Mouse (Mus musculus) lung, postnatal 0 days (tissue): ENCODE data around the gene Surf2. TPM values are rescaled to one million over a fixed set of nuclear protein-coding genes. Genes with fewer than 3 reads are reported as not detected.

Source experiments
- ATAC-seq: fragments of 200-750 bp; cut with Nextera tagmentation; 2 replicates; pipeline ENCODE4 v1.8.0; 2017; ENCODE audit warnings: moderate library complexity
- DNase-seq: peaks from one replicate; pipeline ENCODE4 v3.0.0-alpha.2; 2016; ENCODE audit warnings: low spot score
- H3K27ac ChIP-seq: fragments of 300-500 bp; sonication (generic); 2 replicates; pipeline ENCODE4 v1.5.1; 2014; ENCODE audit warnings: antibody characterized with exemption, mild to moderate bottlenecking, low read length, mixed read lengths
- H3K27me3 ChIP-seq: fragments of 300-500 bp; sonication (generic); replicated peaks from 2 replicates; pipeline ENCODE4 v1.6.1; 2014; ENCODE audit warnings: low read length, mixed read lengths; ENCODE audit not compliant: insufficient read depth
- H3K36me3 ChIP-seq: fragments of 300-500 bp; sonication (generic); 2 replicates; pipeline ENCODE4 v1.6.1; 2014; ENCODE audit warnings: low read length, mixed read lengths; ENCODE audit not compliant: insufficient read depth
- H3K4me1 ChIP-seq: fragments of 300-500 bp; sonication (generic); 2 replicates; pipeline ENCODE4 v1.6.1; 2014; ENCODE audit warnings: antibody characterized with exemption, low read depth, low read length, mixed read lengths; ENCODE audit not compliant: insufficient read depth
- H3K4me2 ChIP-seq: fragments of 300-500 bp; sonication (generic); replicated peaks from 2 replicates; pipeline ENCODE4 v1.6.1; 2014; ENCODE audit warnings: low read depth, mild to moderate bottlenecking, low read length, moderate library complexity, mixed read lengths
- H3K4me3 ChIP-seq: fragments of 300-500 bp; sonication (generic); 2 replicates; pipeline ENCODE4 v1.5.1; 2014; ENCODE audit warnings: low read depth, low read length
- H3K9ac ChIP-seq: fragments of 300-500 bp; sonication (generic); replicated peaks from 2 replicates; pipeline ENCODE4 v1.6.1; 2014; ENCODE audit warnings: low read depth, mild to moderate bottlenecking
- H3K9me3 ChIP-seq: fragments of 300-500 bp; sonication (generic); 2 replicates; pipeline ENCODE4 v1.6.1; 2016; ENCODE audit warnings: low read length, mixed read lengths
- CTCF ChIP-seq: IDR thresholded peaks from 2 replicates; pipeline ENCODE4 v1.5.1; 2016; ENCODE audit warnings: antibody characterized with exemption, mild to moderate bottlenecking
- EP300 ChIP-seq: IDR thresholded peaks from 2 replicates; pipeline ENCODE4 v1.6.1; 2016; ENCODE audit warnings: antibody characterized with exemption, mild to moderate bottlenecking, control low read depth
- WGBS: fragments of 180-500 bp; shearing (Covaris S2); extraction: QIAGEN DNeasy Blood & Tissue Kit; methylation state at CpG from one replicate; pipeline ENCODE4 v1.1.7; 2014; 5-methylcytosine and 5-hydroxymethylcytosine counted together
- polyA plus RNA-seq: library from polyadenylated mRNA; unstranded; fragments of >200 nt; fragmentation: Nextera tagmentation; extraction: Ambion mirVana; gene quantifications from 2 replicates; pipeline ENCODE4 v1.2.1, GENCODE M21; 2015

Gene Surf2
- polyA plus RNA-seq, 1 experiment from 2014 or later, result 23.0 TPM

DNA sequence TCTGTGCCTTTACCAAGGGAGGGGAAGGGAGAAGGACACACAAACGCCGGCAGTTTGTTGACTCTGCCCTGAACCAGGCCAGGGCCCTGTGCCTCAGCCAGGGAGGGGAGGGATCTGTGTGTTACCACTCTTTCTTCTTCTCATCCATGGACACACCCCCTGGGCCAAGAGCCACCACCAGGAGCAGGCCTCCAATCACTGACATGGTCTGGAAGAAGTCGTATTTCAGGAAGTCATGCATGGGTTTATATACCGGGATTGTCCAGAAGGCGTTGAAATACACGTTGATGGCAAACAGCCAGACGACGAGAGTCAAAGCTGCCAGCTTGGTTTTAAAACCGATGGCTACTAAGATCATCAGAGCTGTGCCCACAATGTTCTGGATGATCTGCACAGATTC is 5.6 kb downstream of the Surf2 start:
- H3K4me2 ChIP-seq, result no peak overlapping the region
- TF ChIP-seq CTCF, result no peak
- no peak for TF ChIP-seq EP300
- H3K36me3 ChIP-seq, result peaks cover 68% of the 10 kb centered on the region
- 43% methylated on average over 9 of the region's 9 CpGs for WGBS
- peak; percentile 40; the same call in 1 of the 2 replicates for ATAC-seq
- peaks cover 7% of the 10 kb centered on the region; the same call in 1 of the 2 replicates for H3K4me1 ChIP-seq
- DNase-seq, result peak; percentile 28
- H3K27me3 ChIP-seq, result no peaks in the 10 kb centered on the region
- no peak overlapping the region for H3K27ac ChIP-seq
- H3K9me3 ChIP-seq, result no peaks in the 10 kb centered on the region
- H3K4me3 ChIP-seq, result no peak overlapping the region
- no peak overlapping the region for H3K9ac ChIP-seq

DNA sequence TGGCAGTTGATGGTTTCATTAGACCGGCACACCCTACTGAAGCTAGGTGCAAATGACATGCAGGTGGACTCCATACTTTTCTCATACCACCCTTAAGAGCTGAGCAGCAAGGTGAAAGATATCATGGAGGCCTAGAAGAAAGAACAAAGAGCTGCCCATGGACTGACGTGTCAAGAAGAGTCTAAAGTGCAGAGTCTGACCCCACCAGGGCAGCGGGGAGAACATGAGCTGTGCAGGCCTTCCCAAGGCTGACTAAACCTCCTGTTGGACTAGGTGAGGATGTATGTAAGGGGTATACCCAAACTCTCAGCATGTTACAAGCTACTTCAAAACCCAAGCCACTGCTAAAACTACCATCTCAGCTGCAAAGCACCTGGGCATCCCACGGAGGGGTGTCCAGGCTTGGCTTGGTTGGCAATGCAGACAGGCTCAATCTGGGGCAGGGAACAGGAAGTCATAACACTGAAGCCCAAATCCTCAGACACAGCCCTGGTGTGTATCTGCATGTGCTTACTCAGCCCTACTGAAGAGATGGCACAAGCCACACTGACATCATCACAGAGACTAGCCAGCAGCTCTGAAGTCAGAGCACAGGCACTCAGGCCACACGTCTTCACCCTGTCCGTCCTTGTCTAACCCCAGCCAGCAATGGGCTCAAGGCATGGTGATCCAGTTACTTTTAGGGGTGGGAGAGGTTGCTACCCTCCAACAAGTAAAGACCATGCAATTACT is 11.7 kb downstream of the Surf2 start:
- peaks cover 33% of the 10 kb centered on the region for H3K36me3 ChIP-seq
- H3K4me2 ChIP-seq, result no peak overlapping the region
- no peak for ATAC-seq
- H3K9me3 ChIP-seq, result no peaks in the 10 kb centered on the region
- no peak overlapping the region for H3K27ac ChIP-seq
- no peak for DNase-seq
- H3K27me3 ChIP-seq, result no peaks in the 10 kb centered on the region
- H3K4me3 ChIP-seq, result no peak overlapping the region
- H3K4me1 ChIP-seq, result peaks cover 15% of the 10 kb centered on the region; the same call in 1 of the 2 replicates
- 87% methylated on average over 6 of the region's 6 CpGs for WGBS
- TF ChIP-seq CTCF (no peak), EP300 (no peak)
- H3K9ac ChIP-seq, result no peak overlapping the region

DNA sequence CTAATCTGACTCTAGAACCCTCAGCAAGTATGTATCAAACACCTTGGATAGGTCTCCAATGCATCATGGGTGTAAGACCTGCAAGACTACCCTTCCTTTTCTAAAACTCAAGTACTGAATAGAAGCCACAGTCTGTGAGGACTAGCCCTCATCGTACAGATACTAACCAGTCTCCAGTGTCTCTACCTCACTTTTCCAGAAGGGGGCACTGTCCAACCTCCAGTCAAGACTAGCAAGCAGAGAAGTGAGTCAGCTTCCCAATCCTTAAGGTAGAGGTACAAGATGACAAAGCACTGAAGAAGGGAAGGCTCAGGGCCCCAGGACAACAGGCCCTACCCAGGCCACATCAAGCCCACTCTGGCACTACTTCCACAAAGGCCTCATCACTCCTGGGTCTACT is 14.2 kb downstream of the Surf2 start:
- no peak overlapping the region for H3K9ac ChIP-seq
- H3K36me3 ChIP-seq, result peaks cover 16% of the 10 kb centered on the region; the same call in 1 of the 2 replicates
- DNase-seq (peak; percentile 87), ATAC-seq (no peak)
- H3K27ac ChIP-seq, result no peak overlapping the region
- no peaks in the 10 kb centered on the region for H3K27me3 ChIP-seq
- H3K4me1 ChIP-seq, result peaks cover 15% of the 10 kb centered on the region; the same call in 1 of the 2 replicates
- no peaks in the 10 kb centered on the region for H3K9me3 ChIP-seq
- TF ChIP-seq CTCF, result peak; percentile 87
- TF ChIP-seq EP300, result no peak
- WGBS, result 33% methylated on average over 1 of the region's 1 CpGs
- no peak overlapping the region for H3K4me2 ChIP-seq
- no peak overlapping the region for H3K4me3 ChIP-seq

DNA sequence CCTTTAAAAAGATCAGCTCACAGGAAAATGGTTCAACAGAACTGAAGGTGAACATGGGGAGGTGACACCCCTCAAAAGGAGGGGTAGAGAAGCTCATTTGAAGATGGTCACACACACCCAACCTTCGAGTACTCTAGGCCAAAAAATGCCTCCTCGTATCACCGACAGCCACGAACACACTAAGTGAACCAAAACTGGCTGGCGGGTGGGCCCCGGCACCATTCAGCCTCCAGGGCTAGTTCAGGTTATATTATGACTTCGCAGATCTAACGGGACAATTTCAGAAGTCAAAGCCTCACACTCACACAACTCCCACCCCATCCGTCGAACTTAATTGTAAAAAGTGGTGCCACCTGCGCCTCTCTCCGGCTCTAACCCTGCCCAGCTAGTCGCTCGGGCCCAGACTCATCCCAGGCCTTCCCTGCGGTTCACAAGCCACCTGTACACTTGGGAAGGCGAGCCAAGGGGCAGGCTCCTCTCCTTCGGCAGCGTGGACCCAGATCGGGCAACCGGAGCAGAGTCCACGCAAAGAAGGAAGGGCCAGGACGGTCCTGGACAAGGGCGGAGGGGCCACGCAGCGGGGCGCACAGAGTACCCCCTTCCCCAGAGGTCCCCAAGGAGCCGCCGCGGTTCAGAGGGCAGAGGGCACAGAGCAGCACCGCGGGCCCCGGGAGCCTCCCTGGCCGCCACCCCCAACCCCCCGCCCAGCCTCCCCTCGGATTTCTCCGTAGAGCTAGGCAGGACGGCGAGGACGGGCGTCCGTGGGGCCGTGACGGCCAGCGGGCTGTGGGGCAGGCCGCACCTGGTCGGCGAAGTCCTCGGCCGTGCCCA is 16.5 kb downstream of the Surf2 start:
- Histone ChIP-seq H3K4me1 (peaks cover 15% of the 10 kb centered on the region; the same call in 1 of the 2 replicates), H3K4me2 (peak overlapping the region; percentile 83), H3K36me3 (no peaks in the 10 kb centered on the region), H3K9me3 (no peaks in the 10 kb centered on the region), H3K27ac (peak overlapping the region; percentile 96), H3K4me3 (peak overlapping the region; percentile 87), H3K27me3 (no peaks in the 10 kb centered on the region), H3K9ac (peak overlapping the region; percentile 99)
- TF ChIP-seq CTCF, result no peak
- TF ChIP-seq EP300, result no peak
- peak; percentile 33 for DNase-seq
- WGBS, result 5% methylated on average over 33 of the region's 49 CpGs
- ATAC-seq, result no peak; the same call in 1 of the 2 replicates

DNA sequence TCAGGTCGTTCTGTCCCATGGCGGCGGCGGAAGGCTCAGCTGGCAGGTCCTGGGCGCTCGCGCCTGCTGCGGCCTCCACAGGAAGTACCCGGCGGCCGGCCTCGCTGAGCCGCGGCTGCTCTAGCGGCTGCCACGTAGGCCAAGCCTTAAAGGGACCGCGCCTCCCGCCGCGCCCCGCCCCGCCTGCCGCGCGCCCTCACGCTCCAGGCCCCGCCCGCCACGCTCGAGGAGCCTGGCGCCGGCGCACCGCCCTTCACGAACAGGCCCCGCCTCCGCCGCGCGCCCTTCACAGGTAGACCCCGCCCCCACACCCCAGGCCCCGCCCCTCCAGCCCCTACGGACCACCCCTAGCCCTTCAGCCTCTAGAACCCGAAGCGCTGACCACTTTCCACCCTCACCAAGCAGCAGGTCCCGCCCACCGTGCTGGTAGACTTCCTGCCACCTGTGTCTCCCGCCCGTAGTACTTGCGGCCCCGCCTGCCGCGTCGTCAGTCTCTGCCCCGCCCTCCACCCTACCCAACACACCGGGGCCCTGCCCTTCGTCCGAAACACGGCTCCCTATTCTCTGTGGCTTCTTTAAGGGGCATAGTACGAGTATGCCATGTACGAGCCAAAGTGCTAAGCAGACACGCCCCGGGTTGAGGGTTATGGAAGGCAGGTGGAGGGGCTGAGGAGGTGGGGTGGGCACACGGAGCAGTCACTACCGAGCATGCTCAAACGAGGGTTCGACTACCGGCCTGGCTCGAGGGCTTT is 17.3 kb downstream of the Surf2 start, which contains the start of the genes Surf4 and Stkld1:
Gene Surf4, minus strand, starts transcription at position 625 of the 752 bp plus-strand sequence.
Gene Stkld1, plus strand, starts transcription at position 744 of the 752 bp plus-strand sequence.
- TF ChIP-seq CTCF (no peak), EP300 (no peak)
- H3K4me2 ChIP-seq, result peak within 1 kb of the TSS; percentile 83
- 3% methylated on average over 28 of the region's 70 CpGs for WGBS
- peak within 1 kb of the TSS; percentile 87 for H3K4me3 ChIP-seq
- peak within 1 kb of the TSS; percentile 99 for H3K9ac ChIP-seq
- H3K9me3 ChIP-seq, result no peaks in the 10 kb centered on the region
- no peaks in the 10 kb centered on the region for H3K27me3 ChIP-seq
- peaks cover 15% of the 10 kb centered on the region; the same call in 1 of the 2 replicates for H3K4me1 ChIP-seq
- DNase-seq, result peak; percentile 98
- no peaks in the 10 kb centered on the region for H3K36me3 ChIP-seq
- peak; percentile 96 for ATAC-seq
- H3K27ac ChIP-seq, result peak within 1 kb of the TSS; percentile 96
